Mouse (Mus musculus): Measurements from ENCODE around the gene Olfr1062.
"Not testable (repeated sequence)": the region's sequence is repeated elsewhere in the genome, so short reads cannot be mapped to it uniquely, and the experiment has no call there.

DNA sequence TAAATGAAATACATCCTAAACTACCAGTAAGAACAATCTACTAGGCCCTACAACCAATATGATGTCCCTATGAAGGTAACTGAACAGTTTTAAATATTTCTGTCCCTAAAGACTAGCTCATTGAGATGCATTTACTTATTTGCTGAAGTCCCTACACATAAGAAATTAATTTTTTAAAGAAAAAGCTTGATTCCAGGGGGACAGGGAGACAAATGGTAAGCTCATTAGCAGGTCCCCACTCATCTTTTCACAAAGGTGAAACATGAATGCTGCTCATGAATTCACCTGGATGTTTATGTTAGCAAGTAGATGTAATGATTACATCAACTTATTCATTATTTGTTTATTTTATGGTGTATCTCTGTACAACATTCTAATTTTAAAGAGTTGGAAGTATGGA, at the start of gene Olfr1062:
- not testable (repeated sequence) for TF ChIP-seq CTCF (IDR thresholded peaks at IDR 0.05 in 2 of 3, conservative IDR thresholded peaks at IDR 0.05 in 1 of 3; ENCODE audit: control insufficient read depth in 1 of 3, insufficient read depth in 1 of 3, low read depth in 2 of 3, low read length in 3 of 3, poor library complexity in 1 of 3, severe bottlenecking in 1 of 3); USF1 (IDR thresholded peaks at IDR 0.05; ENCODE audit: low read depth, low read length); POLR2A (IDR thresholded peaks at IDR 0.05; ENCODE audit: control insufficient read depth in 1 of 2, insufficient read depth in 1 of 2, low read depth in 1 of 2, low read length in 2 of 2, poor library complexity in 1 of 2); KAT2A (conservative IDR thresholded peaks at IDR 0.05; ENCODE audit: low read depth, low read length); MEF2A (IDR thresholded peaks at IDR 0.05; ENCODE audit: extremely low read depth, insufficient replicate concordance, low read depth, low read length, poor library complexity, severe bottlenecking); NELFE (IDR thresholded peaks at IDR 0.05; ENCODE audit: low read depth, low read length); MAZ (IDR thresholded peaks at IDR 0.05; ENCODE audit: low read depth, low read length); MXI1 (IDR thresholded peaks at IDR 0.05; ENCODE audit: low read depth, low read length)

Measured in MEL (cell line).